Mouse (Mus musculus) granulocyte monocyte progenitor cell, adult 5-6 weeks (primary cell): ENCODE measurements around the gene Gnmt. TPM values are rescaled to one million over a fixed set of nuclear protein-coding genes. Genes with fewer than 3 reads are reported as not detected.

Experiments used
- ATAC-seq: replicated peaks from 2 replicates; pipeline ENCODE4 v1.8.0; 2016; ENCODE audit warnings: mild to moderate bottlenecking, moderate TSS enrichment, inconsistent platforms; ENCODE audit not compliant: poor library complexity, severe bottlenecking
- total RNA-seq, 2 experiments: library from RNA; stranded (forward) in 1 of 2; stranded (reverse) in 1 of 2; fragments of 200-712, 200-1000 nt in 1 of 2; fragments of >200 nt in 1 of 2; fragmentation: Nextera tagmentation in 1 of 2; gene quantifications; 2 replicates each; pipeline ENCODE4 v1.2.3; 2014 to 2017

The Gnmt gene
- total RNA-seq, 2 experiments from 2014 or later: not detected

GRCm38 (mm10) chr17:46747234-46747633 is 18.3 kb upstream of the Gnmt start:
- ATAC-seq: peak; percentile 18

DNA sequence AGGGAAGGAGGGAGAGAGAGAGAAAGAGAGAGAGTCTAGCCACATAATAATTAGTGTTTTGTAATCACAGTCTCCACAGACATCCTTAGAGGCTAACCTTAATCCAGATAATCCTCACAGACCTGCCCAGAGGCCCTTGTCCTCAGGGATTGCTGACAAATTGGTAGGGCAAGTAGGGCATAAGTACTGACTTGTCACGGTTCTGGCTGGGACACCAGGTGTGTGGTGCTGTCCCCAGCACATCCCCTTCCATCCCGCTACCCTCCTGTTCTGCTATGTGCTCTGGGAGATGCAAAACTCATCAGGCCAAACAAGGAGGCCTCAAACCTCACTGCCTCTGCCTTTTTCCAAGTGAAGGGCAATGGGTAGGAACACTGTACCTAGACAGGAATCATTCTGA is 16.5 kb upstream of the Gnmt start:
- ATAC-seq: no peak

- ATAC-seq: no peak
Measured at GRCm38 (mm10) chr17:46742986-46743385, 14.0 kb upstream of the Gnmt start.

GRCm38 (mm10) chr17:46741305-46741704 is 12.3 kb upstream of the Gnmt start:
- ATAC-seq: no peak

- peak; percentile 70 for ATAC-seq
Measured at GRCm38 (mm10) chr17:46736160-46736559, 7.2 kb upstream of the Gnmt start.

GRCm38 (mm10) chr17:46735287-46735686 is 6.3 kb upstream of the Gnmt start:
- no peak for ATAC-seq

DNA sequence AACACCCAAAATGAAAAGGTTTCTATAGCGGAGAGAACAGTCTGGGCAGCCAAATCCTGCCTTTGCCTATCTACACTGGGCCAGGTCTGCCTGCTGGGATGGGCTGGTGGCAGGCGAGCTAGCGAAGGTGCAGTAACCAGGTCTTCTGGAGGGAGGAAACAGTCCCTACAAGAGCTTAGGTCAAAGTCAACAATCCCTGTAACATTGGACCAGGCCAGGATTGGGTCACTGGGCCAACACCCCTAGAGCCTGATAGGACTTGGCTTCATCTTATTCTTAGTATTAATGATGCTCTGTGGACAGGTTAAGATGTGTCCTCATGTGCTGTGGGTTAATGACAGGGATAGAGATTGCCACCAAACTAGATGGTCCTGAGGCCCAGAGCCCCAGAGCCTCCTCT is 5.1 kb upstream of the Gnmt start:
- no peak for ATAC-seq

GRCm38 (mm10) chr17:46728496-46728895 is 472 bp downstream of the Gnmt start:
- ATAC-seq: no peak

GRCm38 (mm10) chr17:46728021-46728420 is 947 bp downstream of the Gnmt start:
- ATAC-seq: no peak; the same call in 1 of the 2 replicates

DNA sequence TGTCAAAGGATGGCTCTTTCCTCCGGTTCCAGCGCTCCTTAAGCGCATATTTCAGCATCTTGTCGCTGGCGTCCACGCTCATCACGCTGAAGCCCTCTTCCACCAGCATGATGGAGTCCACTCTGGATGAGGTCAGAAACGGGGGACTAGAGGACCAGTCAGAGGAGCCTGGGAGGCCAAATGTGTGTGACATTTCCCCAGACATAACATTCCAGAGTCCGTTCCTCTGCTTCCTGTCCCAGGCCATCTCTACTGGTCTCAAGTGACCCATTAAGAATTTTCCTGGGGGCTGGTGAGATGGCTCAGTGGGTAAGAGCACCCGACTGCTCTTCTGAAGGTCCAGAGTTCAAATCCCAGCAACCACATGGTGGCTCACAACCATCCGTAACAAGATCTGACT is 1.7 kb downstream of the Gnmt start:
- no peak for ATAC-seq

DNA sequence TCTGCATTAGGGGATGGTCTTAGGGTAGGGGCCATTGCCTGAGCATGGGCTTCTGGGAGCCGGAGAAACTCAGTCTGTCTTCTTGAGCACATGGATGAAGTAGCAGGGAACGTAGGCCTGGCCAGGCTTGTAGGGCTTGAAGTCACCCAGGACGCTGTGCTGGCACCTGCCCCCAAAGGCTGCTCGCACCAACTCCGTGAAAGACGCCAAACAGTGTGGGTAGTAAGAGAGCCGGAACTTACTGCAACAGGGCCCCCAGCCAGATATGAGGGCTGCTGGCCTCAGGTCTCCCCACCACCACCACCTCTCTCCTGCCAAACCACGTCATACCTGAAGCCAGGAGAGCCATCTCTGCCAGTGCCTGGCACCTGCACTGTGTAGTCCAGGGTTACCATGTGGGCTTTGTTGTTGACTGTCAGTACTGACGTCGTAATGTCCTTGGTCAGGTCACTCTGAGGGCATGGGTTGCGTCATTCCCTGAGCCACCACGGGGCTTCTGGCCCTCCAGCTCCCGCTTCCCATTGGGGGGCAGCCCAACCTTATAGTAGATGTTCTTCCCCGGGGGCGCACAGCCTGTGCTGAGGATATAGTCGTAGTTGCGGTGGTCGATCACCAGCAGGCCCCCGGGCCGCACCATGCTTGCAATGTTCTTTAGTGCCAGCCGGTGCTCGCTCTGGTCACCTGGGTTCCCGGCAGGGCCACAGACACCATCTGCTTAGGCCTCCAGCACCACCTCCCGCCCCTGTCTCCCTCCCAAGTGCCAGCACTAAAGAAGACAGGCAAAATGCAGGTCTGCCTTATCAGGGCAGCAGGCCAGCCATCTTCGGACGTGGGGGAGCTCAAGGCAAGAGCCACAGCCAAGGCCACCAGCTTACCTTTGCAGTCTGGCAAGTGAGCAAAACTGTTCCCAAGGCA is 3.0 kb downstream of the Gnmt start:
- peak; percentile 31; the same call in 1 of the 2 replicates for ATAC-seq

- peak; percentile 31 for ATAC-seq
Measured at GRCm38 (mm10) chr17:46725273-46725672, 3.7 kb downstream of the Gnmt start.

GRCm38 (mm10) chr17:46724477-46725084 is 4.4 kb downstream of the Gnmt start:
- ATAC-seq: no peak

GRCm38 (mm10) chr17:46721077-46721476 is 7.9 kb downstream of the Gnmt start:
- ATAC-seq: no peak

DNA sequence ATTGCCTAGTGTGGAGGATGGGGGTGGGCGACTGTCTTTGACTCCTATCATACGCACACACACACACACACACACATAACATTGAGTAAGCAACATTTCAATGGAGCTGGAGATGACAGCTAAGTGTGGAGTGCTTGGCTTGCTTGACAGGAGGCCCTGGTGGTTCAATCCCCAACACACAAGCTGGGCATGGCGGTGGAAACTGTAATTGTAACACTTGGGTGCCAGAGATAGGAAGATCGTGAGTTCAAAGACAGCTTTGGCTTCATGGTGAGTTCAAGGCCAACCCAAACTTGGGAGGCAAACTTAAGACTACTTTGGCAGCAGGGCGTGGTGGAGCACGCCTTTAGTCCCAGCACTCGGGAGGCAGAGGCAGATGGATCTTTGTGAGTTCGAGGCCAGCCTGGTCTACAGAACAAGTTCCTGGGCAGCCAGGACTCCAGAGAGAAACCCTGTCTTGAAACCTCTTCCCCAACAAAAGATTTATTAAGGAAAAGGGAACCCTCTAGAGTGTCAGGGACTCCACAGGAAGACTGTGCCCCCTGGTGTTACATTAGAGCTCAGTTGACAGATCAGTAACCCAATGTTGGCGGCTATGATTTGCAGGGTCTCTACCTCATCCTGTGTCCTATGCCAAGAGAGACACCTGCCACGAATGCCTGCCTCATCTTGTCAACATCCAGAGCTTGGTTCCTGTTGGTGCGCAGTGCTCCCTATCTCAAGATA is 14.0 kb downstream of the Gnmt start:
- no peak for ATAC-seq

DNA sequence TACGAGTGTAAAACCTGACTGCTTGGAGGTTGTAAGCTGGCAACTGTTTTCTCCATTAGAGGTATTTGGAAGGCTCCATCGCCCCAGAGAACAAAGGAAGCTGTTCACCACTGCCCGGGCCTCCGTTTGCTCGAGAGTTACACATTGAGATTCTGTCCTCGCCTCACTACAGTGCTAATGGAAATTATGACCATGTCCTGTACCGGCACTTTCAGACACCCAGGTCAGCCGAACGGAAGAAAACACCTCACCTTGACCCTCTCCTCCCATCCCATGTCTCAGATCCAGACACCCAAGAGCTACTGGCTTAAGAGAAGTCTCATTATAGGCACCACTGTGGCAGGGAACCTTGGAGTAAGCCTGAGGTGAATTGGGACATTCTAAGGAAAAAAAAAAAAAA is 15.1 kb downstream of the Gnmt start:
- ATAC-seq: no peak

- ATAC-seq: no peak
Measured at GRCm38 (mm10) chr17:46712442-46712841, 16.5 kb downstream of the Gnmt start.

DNA sequence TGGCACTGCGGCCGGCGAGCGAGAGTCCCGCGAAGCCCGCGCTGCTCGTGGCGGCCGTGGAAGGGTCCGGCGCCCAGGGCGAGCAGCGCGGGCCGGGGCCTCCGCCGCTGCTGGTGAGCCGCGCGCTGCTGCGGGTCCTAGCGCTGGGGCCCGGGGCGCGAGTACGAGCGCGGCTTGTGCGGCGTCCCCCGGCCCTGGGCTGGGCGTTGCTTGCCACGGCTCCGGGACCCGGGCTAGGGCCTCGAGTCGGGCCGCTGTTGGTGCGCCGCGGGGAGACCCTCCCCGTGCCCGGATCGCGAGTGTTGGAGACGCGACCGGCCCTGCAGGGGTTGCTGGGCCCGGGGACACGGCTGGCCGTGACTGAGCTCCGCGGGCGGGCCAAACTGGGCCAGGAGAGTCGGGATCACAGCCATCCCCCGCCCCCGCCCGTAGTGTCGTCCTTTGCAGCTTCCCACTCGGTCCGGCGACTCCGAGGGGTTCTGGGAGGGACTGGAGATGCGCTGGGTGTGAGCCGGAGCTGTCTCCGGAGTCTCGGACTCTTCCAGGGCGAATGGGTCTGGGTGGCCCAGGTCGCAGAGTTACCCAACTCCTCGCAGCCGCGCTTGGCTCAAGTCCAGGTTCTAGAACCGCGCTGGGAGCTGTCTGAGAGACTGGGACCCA is 17.2 kb downstream of the Gnmt start:
- ATAC-seq: peak; percentile 33

DNA sequence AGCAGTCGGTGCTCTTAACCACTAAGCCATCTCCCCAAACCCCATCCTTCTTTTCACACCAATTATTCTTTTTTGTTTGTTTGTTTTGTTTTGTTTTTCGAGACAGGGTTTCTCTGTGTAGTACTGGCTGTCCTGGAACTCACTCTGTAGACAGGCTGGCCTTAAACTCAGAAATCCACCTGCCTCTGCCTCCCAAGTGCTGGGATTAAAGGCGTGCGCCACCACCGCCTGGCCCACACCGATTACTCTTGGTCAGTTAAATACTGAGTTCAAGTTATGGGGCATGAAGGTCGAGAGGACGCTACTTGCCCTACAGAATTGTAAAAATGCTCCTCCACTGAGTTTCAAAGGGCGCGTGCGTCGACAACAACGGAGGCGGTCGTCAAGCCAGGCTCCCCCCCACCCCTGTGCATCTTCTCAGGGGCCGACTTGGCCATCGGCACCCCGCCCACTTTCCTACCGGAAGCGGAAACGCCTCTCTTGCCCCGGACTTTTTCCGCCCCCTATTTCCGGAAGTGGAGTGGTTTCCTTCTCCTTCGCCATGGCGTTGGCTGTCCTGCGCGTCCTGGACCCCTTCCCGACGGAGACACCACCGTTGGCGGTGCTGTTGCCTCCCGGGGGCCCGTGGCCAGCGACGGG is 17.9 kb downstream of the Gnmt start, which contains the start of gene Pex6:
Gene Pex6, plus strand, starts transcription at position 505 of the 639 bp plus-strand sequence.
- peak; percentile 94 for ATAC-seq
